Mouse (Mus musculus) myocyte (in vitro differentiated cells): ENCODE results near the gene Lpin2.

Experiments used
- CEBPB ChIP-seq: IDR thresholded peaks from 2 replicates; pipeline ENCODE4 v1.6.1; 2011; ENCODE audit warnings: mild to moderate bottlenecking, moderate library complexity; ENCODE audit not compliant: poor library complexity, insufficient read depth, severe bottlenecking
- E2F4 ChIP-seq: IDR thresholded peaks from one replicate; pipeline ENCODE4 v1.6.1; 2011; ENCODE audit warnings: mild to moderate bottlenecking, control low read depth, moderate library complexity; ENCODE audit not compliant: insufficient read depth
- MAX ChIP-seq: IDR thresholded peaks from one replicate; pipeline ENCODE4 v1.6.1; 2011; ENCODE audit warnings: low read depth, mild to moderate bottlenecking, control low read depth
- MYOD1 ChIP-seq, 3 experiments: IDR thresholded peaks; one replicate each; pipeline ENCODE4 v1.6.1; 2011; ENCODE audit warnings: control low read depth in 2 of 3, low read depth in 2 of 3, mild to moderate bottlenecking in 2 of 3, moderate library complexity in 1 of 3; ENCODE audit not compliant: insufficient read length in 2 of 3, control insufficient read depth in 1 of 3
- POLR2A ChIP-seq: IDR thresholded peaks from one replicate; pipeline ENCODE4 v1.6.1; 2011; ENCODE audit warnings: low read depth, mild to moderate bottlenecking, control low read depth, moderate library complexity; ENCODE audit not compliant: insufficient read length
- POLR2AphosphoS2 ChIP-seq: IDR thresholded peaks from one replicate; pipeline ENCODE4 v1.6.1; 2011; ENCODE audit warnings: low read depth, control low read depth; ENCODE audit not compliant: insufficient read length
- SRF ChIP-seq: IDR thresholded peaks from one replicate; pipeline ENCODE4 v1.6.1; 2011; ENCODE audit warnings: low read depth; ENCODE audit not compliant: control insufficient read depth, insufficient read length
- TCF12 ChIP-seq: IDR thresholded peaks from one replicate; pipeline ENCODE4 v1.6.1; 2011; ENCODE audit warnings: mild to moderate bottlenecking, control low read depth; ENCODE audit not compliant: poor library complexity, insufficient read depth, severe bottlenecking
- USF1 ChIP-seq: IDR thresholded peaks from one replicate; pipeline ENCODE4 v1.6.1; 2011; ENCODE audit warnings: low read depth, mild to moderate bottlenecking, control low read depth, moderate library complexity

DNA sequence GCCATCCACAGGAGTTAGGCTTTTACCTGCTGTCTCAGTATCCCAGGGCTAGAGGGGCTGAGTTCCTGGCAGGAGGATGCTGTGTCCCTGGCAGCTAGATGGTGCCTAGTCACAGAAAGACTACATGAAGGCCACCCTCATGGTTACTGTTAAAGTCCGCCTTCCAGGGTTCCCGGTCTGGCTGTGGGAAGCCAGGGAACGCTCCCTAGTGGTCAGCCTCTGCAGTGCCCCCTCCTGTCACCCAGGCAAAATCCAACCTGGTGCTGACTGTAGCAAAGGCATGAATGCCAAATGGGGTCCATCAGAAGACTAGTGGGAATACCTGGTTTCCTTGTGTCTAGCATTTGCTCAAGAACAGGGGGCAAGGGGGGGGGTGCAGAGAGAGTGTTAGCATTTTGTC lies 78.3 kb downstream of the Lpin2 start:
- TF ChIP-seq TCF12 (no peak), MYOD1 (IDR thresholded peaks at IDR 0.05; ENCODE audit: control insufficient read depth in 1 of 3, insufficient read length in 2 of 3, low read depth in 2 of 3) (no peak), POLR2A (no peak), POLR2AphosphoS2 (no peak), USF1 (no peak), MAX (no peak), E2F4 (no peak), SRF (no peak), CEBPB (no peak)
